Mouse (Mus musculus): ENCODE results near the gene Sept9.

Gene Sept9

GRCm38 (mm10) chr11:117175472-117175871 is 24.0 kb upstream of the Sept9 start:
- no peak for DNase-seq (ENCODE audit: low read depth, low spot score)

DNA sequence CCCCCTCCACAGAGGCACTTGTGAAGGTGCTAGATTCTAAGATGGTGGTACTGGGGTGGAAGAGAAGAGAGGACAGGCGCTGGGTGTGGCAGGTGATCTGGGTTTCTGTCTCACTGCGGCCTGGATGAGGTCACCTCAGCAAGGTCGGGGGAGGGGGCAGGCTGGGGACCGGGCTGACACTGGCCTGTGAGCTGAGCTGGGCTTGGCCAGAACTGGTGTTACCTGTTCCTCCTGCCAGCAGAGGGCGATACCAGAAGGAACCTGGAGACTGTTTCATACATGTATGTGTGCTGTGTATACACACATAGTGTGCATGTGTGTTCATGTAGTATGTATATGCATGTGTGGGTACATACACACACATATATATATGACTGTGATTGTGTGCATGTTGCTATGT is 23.2 kb upstream of the Sept9 start:
- DNase-seq (ENCODE audit: low read depth, low spot score), result no peak

GRCm38 (mm10) chr11:117176900-117177299 is 22.6 kb upstream of the Sept9 start:
- no peak for DNase-seq (ENCODE audit: low read depth, low spot score)

GRCm38 (mm10) chr11:117177303-117177979 is 22.0 kb upstream of the Sept9 start:
- DNase-seq (ENCODE audit: low read depth, low spot score), result no peak

- no peak for DNase-seq (ENCODE audit: low read depth, low spot score)
Measured at GRCm38 (mm10) chr11:117179902-117180301, 19.6 kb upstream of the Sept9 start.

- no peak for DNase-seq (ENCODE audit: low read depth, low spot score)
Measured at GRCm38 (mm10) chr11:117182808-117183207, 16.7 kb upstream of the Sept9 start.

- no peak for DNase-seq (ENCODE audit: low read depth, low spot score)
Measured at GRCm38 (mm10) chr11:117183299-117183698, 16.2 kb upstream of the Sept9 start.

GRCm38 (mm10) chr11:117183841-117184240 is 15.6 kb upstream of the Sept9 start:
- DNase-seq (ENCODE audit: low read depth, low spot score), result no peak

DNA sequence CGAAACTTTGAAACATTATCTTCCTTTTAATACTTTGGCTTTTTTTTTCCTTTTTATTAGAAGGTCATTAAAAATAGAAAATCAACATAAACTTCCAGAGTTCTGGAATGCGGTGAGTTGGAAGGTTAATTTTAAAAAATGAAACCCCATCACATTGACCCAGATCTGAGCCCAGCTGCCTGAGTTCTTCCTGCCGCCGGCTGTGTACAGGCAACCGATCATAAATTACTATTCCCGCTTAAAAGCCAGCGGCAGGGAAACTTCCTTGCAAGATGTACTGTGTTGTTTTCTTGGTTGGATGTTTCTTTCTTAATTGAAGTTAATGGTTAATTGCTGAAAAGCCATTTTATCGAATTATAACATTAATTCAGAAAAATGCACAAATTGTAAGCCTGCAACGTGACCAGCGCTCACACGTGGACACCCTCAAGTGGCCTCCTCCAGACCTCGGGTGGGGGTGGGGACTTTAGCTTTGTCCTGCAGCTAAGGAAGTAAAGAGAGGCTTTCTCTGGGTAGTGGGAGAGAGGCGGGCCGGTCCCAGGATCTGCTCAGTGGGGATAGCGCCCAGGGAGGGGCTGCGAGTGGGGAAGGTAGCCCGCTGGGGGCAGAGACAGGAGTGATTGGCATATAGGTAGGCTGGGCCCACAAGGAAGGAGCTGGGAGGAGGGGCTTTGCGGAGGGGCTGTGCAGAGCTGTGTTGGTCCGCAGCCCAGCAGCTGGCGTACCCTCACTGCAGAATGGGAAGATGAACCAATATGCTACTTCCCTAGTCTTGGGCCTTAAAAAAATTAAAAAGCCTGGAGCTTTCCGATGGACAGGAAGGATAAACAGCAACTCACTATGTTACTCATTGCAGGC is 14.2 kb upstream of the Sept9 start:
- DNase-seq (ENCODE audit: low read depth, low spot score), result no peak

GRCm38 (mm10) chr11:117191524-117191923 is 7.9 kb upstream of the Sept9 start:
- DNase-seq (ENCODE audit: low read depth, low spot score), result no peak

DNA sequence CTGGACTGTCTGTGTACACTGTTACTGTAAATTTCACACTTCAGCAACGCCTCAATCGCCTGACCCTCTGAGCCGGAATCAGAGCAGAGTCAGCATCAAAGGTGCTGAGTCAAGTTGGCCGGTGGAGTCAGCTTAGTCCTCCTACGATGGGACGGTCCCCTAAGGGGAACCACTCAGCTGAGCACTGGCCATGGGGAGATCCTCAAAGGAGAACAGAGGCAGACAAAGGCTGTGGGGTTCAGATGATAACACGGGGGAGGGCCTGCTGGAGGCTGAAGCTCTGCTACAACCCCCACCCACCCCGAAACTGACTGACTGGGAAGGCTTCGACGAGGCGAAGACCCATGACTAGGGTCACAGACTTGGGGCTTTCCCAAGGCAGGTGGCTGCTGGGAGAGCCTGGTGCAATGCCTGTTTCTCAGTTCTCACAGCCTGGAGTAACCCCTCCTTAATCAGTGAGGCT is 5.0 kb upstream of the Sept9 start:
- no peak for DNase-seq (ENCODE audit: low read depth, low spot score)

- DNase-seq (ENCODE audit: low read depth, low spot score), result no peak
Measured at GRCm38 (mm10) chr11:117195616-117196015, 3.8 kb upstream of the Sept9 start.

DNA sequence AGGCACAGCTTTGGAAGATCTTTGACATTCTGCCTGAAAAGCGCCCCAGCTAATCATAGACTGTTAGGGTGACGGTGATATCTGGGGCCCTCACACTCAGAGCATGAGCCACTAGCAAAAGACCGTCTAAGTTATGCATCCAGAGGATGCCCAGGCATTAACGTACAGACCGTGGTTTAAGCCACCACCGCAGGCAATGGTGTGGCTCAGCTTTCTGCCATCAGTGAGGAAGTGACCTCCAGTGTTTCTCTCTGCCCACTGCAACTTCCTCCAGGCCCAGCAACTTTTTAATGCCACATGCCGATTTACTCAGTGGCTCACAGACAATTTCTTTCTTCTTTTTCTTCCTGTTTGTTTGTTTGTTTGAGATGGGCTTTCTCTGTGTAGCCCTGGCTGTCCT is 2.8 kb upstream of the Sept9 start:
- DNase-seq (ENCODE audit: low read depth, low spot score), result no peak

GRCm38 (mm10) chr11:117198122-117198521 is 1.3 kb upstream of the Sept9 start:
- no peak for DNase-seq (ENCODE audit: low read depth, low spot score)

DNA sequence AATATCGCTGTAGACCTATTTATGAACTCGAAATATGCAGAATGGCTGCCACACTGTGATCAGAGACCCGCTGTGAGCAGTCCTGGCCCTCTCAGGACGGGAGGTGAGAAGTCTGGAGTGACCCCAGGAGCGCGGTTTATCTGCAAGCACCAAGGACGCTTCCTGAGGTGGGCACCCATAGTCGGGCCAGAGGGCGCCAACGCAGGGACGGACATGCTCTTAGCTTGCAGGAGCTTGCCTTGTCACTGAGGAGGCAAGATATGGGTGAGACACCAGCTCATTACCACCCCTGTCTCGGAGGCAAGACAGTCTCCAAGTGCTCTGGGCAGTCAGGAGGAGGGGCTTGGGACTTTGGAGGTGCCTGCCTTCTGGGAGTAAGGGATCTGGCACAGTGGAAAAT is 2.4 kb downstream of the Sept9 start:
- DNase-seq (ENCODE audit: low read depth, low spot score), result no peak

GRCm38 (mm10) chr11:117204606-117205005 is 5.1 kb downstream of the Sept9 start:
- no peak for DNase-seq (ENCODE audit: low read depth, low spot score)

DNA sequence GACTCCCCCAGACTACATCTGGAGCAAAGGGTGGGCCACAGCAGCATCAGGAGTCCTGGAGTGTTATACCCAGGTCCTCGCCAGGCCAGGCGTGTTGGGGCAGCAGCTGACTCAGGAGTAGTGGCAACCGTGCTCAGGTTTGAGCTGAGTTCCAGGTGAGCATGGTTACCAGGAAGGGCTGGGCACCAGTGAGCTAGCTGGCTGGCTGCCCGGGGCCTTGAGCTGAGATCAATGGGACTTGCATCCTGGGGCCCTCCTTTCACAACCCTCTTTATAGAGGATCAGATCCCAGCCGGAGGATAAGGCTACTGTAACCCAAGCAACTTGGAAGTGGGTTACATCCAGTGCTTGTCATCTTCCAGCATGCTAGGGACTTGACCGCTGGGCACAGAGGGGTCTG is 5.6 kb downstream of the Sept9 start:
- no peak for DNase-seq (ENCODE audit: low read depth, low spot score)

DNA sequence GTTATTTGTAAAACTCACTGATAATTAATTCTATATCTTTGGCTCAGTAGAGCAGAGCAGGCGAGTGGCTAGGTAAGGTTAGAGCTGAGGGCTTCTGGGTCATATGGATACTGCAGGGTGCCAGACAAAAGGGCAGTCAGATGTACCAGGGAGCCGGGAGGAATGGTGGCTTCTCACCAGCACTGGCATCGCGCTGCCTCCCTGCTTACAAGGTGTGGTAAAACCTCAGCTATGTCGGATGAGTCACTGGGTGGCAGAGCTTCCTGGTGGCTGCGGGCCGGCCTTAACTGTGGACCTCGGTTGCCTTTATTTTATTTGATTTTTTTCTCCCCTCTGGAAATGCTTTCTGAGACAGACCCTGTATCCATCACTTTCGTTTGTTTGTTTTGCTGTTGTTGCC is 6.0 kb downstream of the Sept9 start:
- DNase-seq (ENCODE audit: low read depth, low spot score), result no peak

GRCm38 (mm10) chr11:117207436-117207835 is 8.0 kb downstream of the Sept9 start:
- DNase-seq (ENCODE audit: low read depth, low spot score), result no peak

DNA sequence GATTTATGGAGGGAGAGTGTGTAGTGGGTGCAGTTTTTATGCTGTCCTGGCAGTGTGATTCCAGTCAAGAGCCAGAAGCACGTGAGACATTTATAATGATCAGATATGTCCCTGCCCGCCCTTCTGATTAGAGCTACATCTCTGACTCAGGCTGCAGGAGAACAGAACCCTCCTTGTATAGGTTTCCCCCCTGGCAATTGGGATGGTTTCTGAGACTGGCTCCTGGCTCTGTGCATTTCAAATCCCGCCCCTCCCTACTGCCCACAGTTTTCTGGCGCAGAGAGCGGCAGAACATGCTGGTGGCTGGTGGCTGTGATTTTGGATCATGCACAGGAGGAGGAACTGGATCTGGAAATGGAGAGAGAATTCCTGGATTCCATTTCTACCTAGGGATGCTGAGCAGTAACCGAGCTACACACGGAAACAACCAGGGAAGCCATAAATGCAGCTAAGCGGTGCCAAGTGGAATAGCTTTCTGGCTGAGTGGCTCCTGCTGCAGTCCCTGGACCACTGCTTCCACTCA is 8.8 kb downstream of the Sept9 start:
- no peak for DNase-seq (ENCODE audit: low read depth, low spot score)

- DNase-seq (ENCODE audit: low read depth, low spot score), result no peak
Measured at GRCm38 (mm10) chr11:117216713-117217112, 17.3 kb downstream of the Sept9 start.

GRCm38 (mm10) chr11:117218070-117218469 is 18.6 kb downstream of the Sept9 start:
- DNase-seq (ENCODE audit: low read depth, low spot score), result no peak

DNA sequence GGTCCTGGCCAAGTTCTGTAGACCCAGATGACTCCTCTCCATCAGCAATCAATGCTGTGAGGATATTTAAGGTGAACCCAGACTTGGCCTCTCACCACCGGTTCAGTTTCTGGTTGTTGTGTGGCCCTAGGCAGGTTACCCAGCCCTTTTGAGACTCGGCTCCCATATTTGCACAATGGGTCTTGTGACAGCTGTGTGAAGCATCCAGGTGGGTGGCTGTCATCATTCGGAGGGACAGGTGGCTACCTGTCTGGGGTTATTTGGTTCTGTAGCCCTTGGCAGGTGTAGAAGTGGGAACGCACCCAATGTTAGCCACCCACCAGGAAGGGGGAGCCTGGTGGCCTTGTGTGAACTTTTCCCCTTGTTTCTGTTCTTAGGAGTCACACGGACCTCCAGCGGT is 19.0 kb downstream of the Sept9 start:
- DNase-seq (ENCODE audit: low read depth, low spot score), result no peak

Data from WW6 (cell line).